Mouse (Mus musculus): Measurements from ENCODE around the gene App. TPM values are rescaled to one million over a fixed set of nuclear protein-coding genes. Genes with fewer than 3 reads are reported as not detected.

App gene
- polyA plus RNA-seq, 1 experiment from 2014 or later, result 229 TPM

- no peak for TF ChIP-seq CTCF (IDR thresholded peaks at IDR 0.05; ENCODE audit: low read depth)
- 0 out of 2 replicates have a peak, but pooled peaks cover 3% of the 10 kb centered on the region for H3K36me3 ChIP-seq (ENCODE audit: insufficient read depth)
- H3K4me1 ChIP-seq (ENCODE audit: insufficient read depth), result peaks cover 43% of the 10 kb centered on the region
- H3K27ac ChIP-seq (ENCODE audit: low read depth), result peak overlapping the region; percentile 94
- DNase-seq (peak; percentile 70), ATAC-seq (ENCODE audit: insufficient read depth) (peak; percentile 45; the same call in 1 of the 2 replicates)
- WGBS, result 36% methylated on average over 8 of the region's 8 CpGs
- H3K4me3 ChIP-seq (ENCODE audit: low read depth, low read length), result 0 out of 2 replicates have a peak overlapping the region, but pooled peaks have one; percentile 2
- peak overlapping the region; percentile 55 for H3K4me2 ChIP-seq
- no peak overlapping the region for H3K9ac ChIP-seq
- H3K27me3 ChIP-seq (ENCODE audit: insufficient read depth, low read length), result no peaks in the 10 kb centered on the region
- no peaks in the 10 kb centered on the region for H3K9me3 ChIP-seq (ENCODE audit: low read depth, low read length)
Observed at GRCm38 (mm10) chr16:85133057-85133456, 40.5 kb downstream of the App start.

GRCm38 (mm10) chr16:85132182-85132581 lies 41.4 kb downstream of the App start:
- no peak overlapping the region for H3K4me2 ChIP-seq
- no peak overlapping the region for H3K4me3 ChIP-seq (ENCODE audit: low read depth, low read length)
- no peaks in the 10 kb centered on the region for H3K9me3 ChIP-seq (ENCODE audit: low read depth, low read length)
- WGBS, result 56% methylated on average over 5 of the region's 5 CpGs
- DNase-seq (no peak), ATAC-seq (ENCODE audit: insufficient read depth) (no peak)
- TF ChIP-seq CTCF (IDR thresholded peaks at IDR 0.05; ENCODE audit: low read depth), result no peak
- 0 out of 2 replicates have a peak, but pooled peaks cover 3% of the 10 kb centered on the region for H3K36me3 ChIP-seq (ENCODE audit: insufficient read depth)
- peak overlapping the region; percentile 94 for H3K27ac ChIP-seq (ENCODE audit: low read depth)
- no peaks in the 10 kb centered on the region for H3K27me3 ChIP-seq (ENCODE audit: insufficient read depth, low read length)
- H3K9ac ChIP-seq, result no peak overlapping the region
- H3K4me1 ChIP-seq (ENCODE audit: insufficient read depth), result peaks cover 50% of the 10 kb centered on the region

- Histone ChIP-seq H3K9me3 (ENCODE audit: low read depth, low read length) (no peaks in the 10 kb centered on the region), H3K9ac (no peak overlapping the region), H3K27me3 (ENCODE audit: insufficient read depth, low read length) (no peaks in the 10 kb centered on the region), H3K4me2 (no peak overlapping the region), H3K27ac (ENCODE audit: low read depth) (peak overlapping the region; percentile 91; the same call in 1 of the 2 replicates), H3K4me3 (ENCODE audit: low read depth, low read length) (no peak overlapping the region), H3K4me1 (ENCODE audit: insufficient read depth) (peaks cover 53% of the 10 kb centered on the region), H3K36me3 (ENCODE audit: insufficient read depth) (0 out of 2 replicates have a peak, but pooled peaks cover 3% of the 10 kb centered on the region)
- DNase-seq, result no peak
- no peak for ATAC-seq (ENCODE audit: insufficient read depth)
- WGBS, result 82% methylated on average over 7 of the region's 7 CpGs
- no peak for TF ChIP-seq CTCF (IDR thresholded peaks at IDR 0.05; ENCODE audit: low read depth)
Observed at GRCm38 (mm10) chr16:85130861-85131556, 42.6 kb downstream of the App start.

- H3K9ac ChIP-seq, result no peak overlapping the region
- no peaks in the 10 kb centered on the region for H3K27me3 ChIP-seq (ENCODE audit: insufficient read depth, low read length)
- H3K4me1 ChIP-seq (ENCODE audit: insufficient read depth), result peaks cover 47% of the 10 kb centered on the region
- ATAC-seq (ENCODE audit: insufficient read depth) (no peak), DNase-seq (peak; percentile 37)
- H3K36me3 ChIP-seq (ENCODE audit: insufficient read depth), result 0 out of 2 replicates have a peak, but pooled peaks cover 3% of the 10 kb centered on the region
- H3K9me3 ChIP-seq (ENCODE audit: low read depth, low read length), result no peaks in the 10 kb centered on the region
- 19% methylated on average over 13 of the region's 13 CpGs for WGBS
- H3K27ac ChIP-seq (ENCODE audit: low read depth), result peak overlapping the region; percentile 91
- no peak for TF ChIP-seq CTCF (IDR thresholded peaks at IDR 0.05; ENCODE audit: low read depth)
- peak overlapping the region; percentile 10 for H3K4me2 ChIP-seq
- H3K4me3 ChIP-seq (ENCODE audit: low read depth, low read length), result no peak overlapping the region
Observed at GRCm38 (mm10) chr16:85128693-85129657, 44.6 kb downstream of the App start.

GRCm38 (mm10) chr16:85128347-85128664 lies 45.3 kb downstream of the App start:
- Histone ChIP-seq H3K4me3 (ENCODE audit: low read depth, low read length) (no peak overlapping the region), H3K27ac (ENCODE audit: low read depth) (peak overlapping the region; percentile 91), H3K9me3 (ENCODE audit: low read depth, low read length) (no peaks in the 10 kb centered on the region), H3K4me2 (peak overlapping the region; percentile 7; the same call in 1 of the 2 replicates), H3K36me3 (ENCODE audit: insufficient read depth) (0 out of 2 replicates have a peak, but pooled peaks cover 3% of the 10 kb centered on the region), H3K9ac (no peak overlapping the region), H3K27me3 (ENCODE audit: insufficient read depth, low read length) (no peaks in the 10 kb centered on the region), H3K4me1 (ENCODE audit: insufficient read depth) (peaks cover 40% of the 10 kb centered on the region)
- 16% methylated on average over 5 of the region's 5 CpGs for WGBS
- TF ChIP-seq CTCF (IDR thresholded peaks at IDR 0.05; ENCODE audit: low read depth), result no peak
- DNase-seq (peak; percentile 76), ATAC-seq (ENCODE audit: insufficient read depth) (peak; percentile 74)

- Histone ChIP-seq H3K36me3 (ENCODE audit: insufficient read depth) (0 out of 2 replicates have a peak, but pooled peaks cover 3% of the 10 kb centered on the region), H3K9ac (no peak overlapping the region), H3K9me3 (ENCODE audit: low read depth, low read length) (no peaks in the 10 kb centered on the region), H3K4me3 (ENCODE audit: low read depth, low read length) (no peak overlapping the region), H3K4me2 (0 out of 2 replicates have a peak overlapping the region, but pooled peaks have one; percentile 7), H3K4me1 (ENCODE audit: insufficient read depth) (peaks cover 35% of the 10 kb centered on the region), H3K27ac (ENCODE audit: low read depth) (peak overlapping the region; percentile 91), H3K27me3 (ENCODE audit: insufficient read depth, low read length) (no peaks in the 10 kb centered on the region)
- peak; percentile 24 for DNase-seq
- WGBS, result 63% methylated on average over 11 of the region's 11 CpGs
- no peak for TF ChIP-seq CTCF (IDR thresholded peaks at IDR 0.05; ENCODE audit: low read depth)
- ATAC-seq (ENCODE audit: insufficient read depth), result no peak
Observed at GRCm38 (mm10) chr16:85127661-85128346, 45.8 kb downstream of the App start.

Data from lung, embryonic 14.5 days (tissue).